ENCODE assay signal across 8 mouse cellular contexts in genomic region chr8:69995776-69996588, GRCm38 (mm10). TPM values are rescaled to one million over a fixed set of nuclear protein-coding genes. Genes with fewer than 3 reads are reported as not detected.
DNase-seq lines count a peak whose midpoint lies in the region; ATAC-seq lines count a peak whose summit lies in the region.

Gatad2a (minus strand) TSS chr8:69996384.

- H3K9ac ChIP-seq in hindbrain, embryonic 15.5 days, result peak within 1 kb of the TSS; percentile 60

- no peaks in the 10 kb centered on the region for H3K9me3 ChIP-seq in hindbrain, embryonic 15.5 days

- peak; percentile 100 for ATAC-seq in hindbrain, embryonic 15.5 days (ENCODE audit: low FRiP score, low read depth)

- no peaks in the 10 kb centered on the region for H3K36me3 ChIP-seq in hindbrain, embryonic 15.5 days

- under 1% methylated on average over 63 of the region's 87 CpGs for WGBS in hindbrain, embryonic 15.5 days

- peak within 1 kb of the TSS; percentile 81 for H3K4me2 ChIP-seq in hindbrain, embryonic 15.5 days

- H3K27me3 ChIP-seq in hindbrain, embryonic 15.5 days, result no peaks in the 10 kb centered on the region

- peak within 1 kb of the TSS; percentile 75 for H3K27ac ChIP-seq in hindbrain, embryonic 15.5 days (replicated peaks)

- peaks cover 20% of the 10 kb centered on the region for H3K4me1 ChIP-seq in hindbrain, embryonic 15.5 days (replicated peaks)

- peak; percentile 100 for DNase-seq in T-cell, adult 2 months (ENCODE audit: low spot score)
- DNase-seq in cerebellum, postnatal 36 days, result peak; percentile 100
- DNase-seq in frontal cortex, postnatal 36 days (ENCODE audit: low spot score in 2 of 2), result peak; percentile 100
- peak; percentile 100 for DNase-seq in left cerebral cortex, adult 11 months (ENCODE audit: low spot score)
- DNase-seq in lung, postnatal 4 days, result peak; percentile 100
- peak; percentile 98 for DNase-seq in retina, postnatal 7 days (ENCODE audit: low read depth, low spot score)
- DNase-seq in urinary bladder, adult 2 months (ENCODE audit: low spot score), result peak; percentile 99

- peak within 1 kb of the TSS; percentile 85 for H3K4me3 ChIP-seq in hindbrain, embryonic 15.5 days

RNA-seq across cellular contexts. Expression of gene Gatad2a, which starts in this region (rescaled TPM):
- polyA plus RNA-seq in hindbrain, embryonic 15.5 days (2015; fragmentation: Nextera tagmentation; extraction: Ambion mirVana), result 31.7 and 33.1 TPM in 2 replicates
- 28.8 and 38.7 TPM in 2 replicates for polyA plus RNA-seq in urinary bladder, adult 2 months (2012; rRNA removed)

Comparison
In these comparisons a context has a peak if more than half of its experiments do, and no peak if none do; other contexts are left out.
1. Peak in every context shown above with its lines: DNase-seq, ATAC-seq, H3K4me3 ChIP-seq and H3K27ac ChIP-seq.